Mouse (Mus musculus) hindbrain, embryonic 12.5 days (tissue): ENCODE results near the gene Zfp536. TPM values are rescaled to one million over a fixed set of nuclear protein-coding genes. Genes with fewer than 3 reads are reported as not detected.

Source experiments
- ATAC-seq: fragments of 200-750 bp; cut with Nextera tagmentation; 2 replicates; pipeline ENCODE4 v1.8.0; 2017; ENCODE audit warnings: moderate TSS enrichment; ENCODE audit not compliant: low FRiP score
- H3K27ac ChIP-seq: fragments of 300-500 bp; sonication (generic); 2 replicates; pipeline ENCODE4 v1.5.1; 2016; ENCODE audit warnings: mild to moderate bottlenecking
- H3K27me3 ChIP-seq: fragments of 300-500 bp; sonication (generic); 2 replicates; pipeline ENCODE4 v1.6.1; 2016; ENCODE audit warnings: mild to moderate bottlenecking
- H3K36me3 ChIP-seq: fragments of 300-500 bp; sonication (generic); 2 replicates; pipeline ENCODE4 v1.6.1; 2016; ENCODE audit warnings: mild to moderate bottlenecking
- H3K4me1 ChIP-seq: fragments of 300-500 bp; sonication (generic); 2 replicates; pipeline ENCODE4 v1.6.1; 2016
- H3K4me2 ChIP-seq: fragments of 300-500 bp; sonication (generic); replicated peaks from 2 replicates; pipeline ENCODE4 v1.6.1; 2016; ENCODE audit warnings: mild to moderate bottlenecking
- H3K4me3 ChIP-seq: fragments of 300-500 bp; sonication (generic); 2 replicates; pipeline ENCODE4 v1.5.1; 2016; ENCODE audit warnings: mild to moderate bottlenecking
- H3K9ac ChIP-seq: fragments of 300-500 bp; sonication (generic); 2 replicates; pipeline ENCODE4 v1.6.1; 2016; ENCODE audit warnings: mild to moderate bottlenecking, moderate library complexity
- H3K9me3 ChIP-seq: fragments of 300-500 bp; sonication (generic); replicated peaks from 2 replicates; pipeline ENCODE4 v1.6.1; 2016; ENCODE audit warnings: mild to moderate bottlenecking
- WGBS: fragments of 180-500 bp; shearing (Covaris S2); methylation state at CpG from one replicate; pipeline ENCODE4 v1.1.7; 2016; 5-methylcytosine and 5-hydroxymethylcytosine counted together
- polyA plus RNA-seq: library from polyadenylated mRNA; unstranded; fragments of >200 nt; fragmentation: Nextera tagmentation; extraction: Ambion mirVana; gene quantifications from 2 replicates; pipeline ENCODE4 v1.2.1, GENCODE M21; 2016

The Zfp536 gene
- 45.1 and 49.1 TPM in 2 replicates for polyA plus RNA-seq

GRCm38 (mm10) chr7:37773312-37773702 is at the start of gene Zfp536:
Gene Zfp536, minus strand, starts transcription at chr7:37773641.
- no peak for ATAC-seq
- Histone ChIP-seq H3K4me2 (peak within 1 kb of the TSS; percentile 78), H3K4me3 (peak within 1 kb of the TSS; percentile 67), H3K27ac (peak within 1 kb of the TSS; percentile 93), H3K4me1 (peaks cover 14% of the 10 kb centered on the region), H3K9me3 (no peaks in the 10 kb centered on the region), H3K27me3 (peaks cover 9% of the 10 kb centered on the region; the same call in 1 of the 2 replicates), H3K9ac (peak within 1 kb of the TSS; percentile 83), H3K36me3 (no peaks in the 10 kb centered on the region)
- under 1% methylated on average over 27 of the region's 27 CpGs for WGBS

GRCm38 (mm10) chr7:37820670-37821301 is 47.3 kb upstream of the Zfp536 start:
- H3K4me2 ChIP-seq, result no peak overlapping the region
- H3K9ac ChIP-seq, result no peak overlapping the region
- no peaks in the 10 kb centered on the region for H3K4me1 ChIP-seq
- no peak for ATAC-seq
- no peak overlapping the region for H3K27ac ChIP-seq
- no peak overlapping the region for H3K4me3 ChIP-seq
- no peaks in the 10 kb centered on the region for H3K36me3 ChIP-seq
- H3K27me3 ChIP-seq, result no peaks in the 10 kb centered on the region
- 84% methylated on average over 11 of the region's 11 CpGs for WGBS
- H3K9me3 ChIP-seq, result no peaks in the 10 kb centered on the region

GRCm38 (mm10) chr7:37818631-37819340 is 45.3 kb upstream of the Zfp536 start:
- Histone ChIP-seq H3K4me3 (no peak overlapping the region), H3K9me3 (no peaks in the 10 kb centered on the region), H3K4me1 (no peaks in the 10 kb centered on the region), H3K4me2 (no peak overlapping the region), H3K27ac (no peak overlapping the region), H3K36me3 (no peaks in the 10 kb centered on the region), H3K9ac (no peak overlapping the region), H3K27me3 (no peaks in the 10 kb centered on the region)
- ATAC-seq, result no peak
- 78% methylated on average over 8 of the region's 8 CpGs for WGBS

- no peak for ATAC-seq
- H3K27me3 ChIP-seq, result no peaks in the 10 kb centered on the region
Observed at GRCm38 (mm10) chr7:37816901-37817300, 43.5 kb upstream of the Zfp536 start.

GRCm38 (mm10) chr7:37814844-37815406 is 41.5 kb upstream of the Zfp536 start:
- no peak overlapping the region for H3K27ac ChIP-seq
- H3K9me3 ChIP-seq, result no peaks in the 10 kb centered on the region
- no peaks in the 10 kb centered on the region for H3K4me1 ChIP-seq
- no peaks in the 10 kb centered on the region for H3K36me3 ChIP-seq
- no peak for ATAC-seq
- 64% methylated on average over 8 of the region's 8 CpGs for WGBS
- H3K9ac ChIP-seq, result no peak overlapping the region
- no peak overlapping the region for H3K4me2 ChIP-seq
- no peak overlapping the region for H3K4me3 ChIP-seq
- no peaks in the 10 kb centered on the region for H3K27me3 ChIP-seq

More at GRCm38 (mm10) chr7:37816901-37817300, 43.5 kb upstream of the Zfp536 start:
- Histone ChIP-seq H3K9me3 (no peaks in the 10 kb centered on the region), H3K9ac (no peak overlapping the region), H3K27ac (no peak overlapping the region), H3K36me3 (no peaks in the 10 kb centered on the region), H3K4me3 (no peak overlapping the region), H3K4me2 (no peak overlapping the region), H3K4me1 (no peaks in the 10 kb centered on the region)
- 87% methylated on average over 7 of the region's 7 CpGs for WGBS

GRCm38 (mm10) chr7:37813676-37814075 is 40.2 kb upstream of the Zfp536 start:
- Histone ChIP-seq H3K4me2 (no peak overlapping the region), H3K4me1 (no peaks in the 10 kb centered on the region), H3K27ac (no peak overlapping the region), H3K9ac (no peak overlapping the region), H3K36me3 (no peaks in the 10 kb centered on the region), H3K9me3 (no peaks in the 10 kb centered on the region), H3K4me3 (no peak overlapping the region), H3K27me3 (no peaks in the 10 kb centered on the region)
- WGBS, result 83% methylated on average over 10 of the region's 10 CpGs
- no peak for ATAC-seq

- WGBS, result 91% methylated on average over 5 of the region's 5 CpGs
- Histone ChIP-seq H3K9ac (no peak overlapping the region), H3K27ac (no peak overlapping the region), H3K4me3 (no peak overlapping the region), H3K27me3 (no peaks in the 10 kb centered on the region), H3K4me1 (no peaks in the 10 kb centered on the region), H3K9me3 (no peaks in the 10 kb centered on the region), H3K4me2 (no peak overlapping the region), H3K36me3 (no peaks in the 10 kb centered on the region)
- ATAC-seq, result no peak
Observed at GRCm38 (mm10) chr7:37809908-37810307, 36.5 kb upstream of the Zfp536 start.

- 90% methylated on average over 4 of the region's 4 CpGs for WGBS
- ATAC-seq, result no peak
- Histone ChIP-seq H3K36me3 (no peaks in the 10 kb centered on the region), H3K27ac (no peak overlapping the region), H3K4me1 (no peaks in the 10 kb centered on the region), H3K4me2 (no peak overlapping the region), H3K9me3 (no peaks in the 10 kb centered on the region), H3K4me3 (no peak overlapping the region), H3K27me3 (no peaks in the 10 kb centered on the region), H3K9ac (no peak overlapping the region)
Observed at GRCm38 (mm10) chr7:37809001-37809400, 35.6 kb upstream of the Zfp536 start.

- no peak for ATAC-seq
Observed at GRCm38 (mm10) chr7:37801160-37801559, 27.7 kb upstream of the Zfp536 start.

GRCm38 (mm10) chr7:37788721-37789120 is 15.3 kb upstream of the Zfp536 start:
- WGBS, result 78% methylated on average over 4 of the region's 4 CpGs
- H3K4me3 ChIP-seq, result no peak overlapping the region
- H3K9ac ChIP-seq, result no peak overlapping the region
- H3K4me2 ChIP-seq, result no peak overlapping the region
- no peaks in the 10 kb centered on the region for H3K36me3 ChIP-seq
- no peaks in the 10 kb centered on the region; the same call in 1 of the 2 replicates for H3K27me3 ChIP-seq
- H3K9me3 ChIP-seq, result no peaks in the 10 kb centered on the region
- H3K4me1 ChIP-seq, result no peaks in the 10 kb centered on the region
- no peak overlapping the region for H3K27ac ChIP-seq
- no peak for ATAC-seq

More at GRCm38 (mm10) chr7:37801160-37801559, 27.7 kb upstream of the Zfp536 start:
- 76% methylated on average over 3 of the region's 3 CpGs for whole genome bisulfite sequencing
- H3K36me3 ChIP-seq, result no peaks in the 10 kb centered on the region
- no peaks in the 10 kb centered on the region for H3K4me1 ChIP-seq
- H3K27ac ChIP-seq, result no peak overlapping the region
- H3K9ac ChIP-seq, result no peak overlapping the region
- no peak overlapping the region for H3K4me2 ChIP-seq
- H3K9me3 ChIP-seq, result no peaks in the 10 kb centered on the region
- no peaks in the 10 kb centered on the region for H3K27me3 ChIP-seq
- H3K4me3 ChIP-seq, result no peak overlapping the region

- Histone ChIP-seq H3K27ac (no peak overlapping the region), H3K27me3 (peaks cover 9% of the 10 kb centered on the region; the same call in 1 of the 2 replicates), H3K9me3 (no peaks in the 10 kb centered on the region), H3K36me3 (no peaks in the 10 kb centered on the region), H3K4me3 (no peak overlapping the region), H3K4me1 (peaks cover 8% of the 10 kb centered on the region; the same call in 1 of the 2 replicates), H3K4me2 (no peak overlapping the region), H3K9ac (no peak overlapping the region)
- ATAC-seq, result no peak
- 4% methylated on average over 15 of the region's 15 CpGs for WGBS
Observed at GRCm38 (mm10) chr7:37775502-37775901, 2.1 kb upstream of the Zfp536 start.

- 23% methylated on average over 11 of the region's 11 CpGs for WGBS
- Histone ChIP-seq H3K36me3 (no peaks in the 10 kb centered on the region), H3K4me3 (no peak overlapping the region), H3K27me3 (peaks cover 9% of the 10 kb centered on the region; the same call in 1 of the 2 replicates), H3K9me3 (no peaks in the 10 kb centered on the region), H3K27ac (no peak overlapping the region), H3K4me2 (no peak overlapping the region), H3K9ac (no peak overlapping the region), H3K4me1 (peaks cover 8% of the 10 kb centered on the region; the same call in 1 of the 2 replicates)
- no peak for ATAC-seq
Observed at GRCm38 (mm10) chr7:37774463-37774970, 1.1 kb upstream of the Zfp536 start.
